Mouse (Mus musculus): ENCODE measurements around the gene Cds2. TPM values are rescaled to one million over a fixed set of nuclear protein-coding genes. Genes with fewer than 3 reads are reported as not detected.
A peak's percentile ranks its signal among the peaks of the same experiment; 100 is the strongest.

Cds2 gene
- polyA plus RNA-seq, 1 experiment, result 57.8 TPM

DNA sequence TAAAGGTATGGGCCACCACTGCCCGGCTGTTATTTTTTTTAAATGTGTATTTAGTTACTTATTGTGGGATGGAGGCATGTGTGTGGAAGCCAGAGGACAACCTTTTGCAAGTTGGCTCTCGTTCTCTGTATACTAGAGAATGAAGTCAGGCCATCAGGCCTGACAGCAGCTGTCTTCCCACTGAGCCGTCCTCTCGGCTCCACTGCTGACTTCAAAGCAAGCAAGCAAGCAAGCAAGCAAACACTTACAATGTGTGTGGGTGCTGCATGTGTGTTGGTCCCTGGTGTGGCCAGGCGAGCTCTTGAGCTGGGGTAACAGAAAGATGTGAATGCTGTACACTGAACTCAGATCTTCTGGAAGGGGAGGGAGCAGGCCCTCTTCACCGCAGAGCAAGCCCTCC lies 27.9 kb downstream of the Cds2 start:
- TF ChIP-seq POLR2A (IDR thresholded peaks at IDR 0.05; ENCODE audit: borderline replicate concordance, low read depth, low read length) (no peak), CTCF (IDR thresholded peaks at IDR 0.05; ENCODE audit: low read depth, low read length) (no peak)
- Histone ChIP-seq H3K4me3 (ENCODE audit: insufficient read depth, low read length) (no peak overlapping the region), H3K27ac (ENCODE audit: insufficient read depth, low read depth, low read length) (no peak overlapping the region), H3K4me1 (ENCODE audit: control insufficient read depth, insufficient read depth, low read length) (peaks cover 24% of the 10 kb centered on the region)

DNA sequence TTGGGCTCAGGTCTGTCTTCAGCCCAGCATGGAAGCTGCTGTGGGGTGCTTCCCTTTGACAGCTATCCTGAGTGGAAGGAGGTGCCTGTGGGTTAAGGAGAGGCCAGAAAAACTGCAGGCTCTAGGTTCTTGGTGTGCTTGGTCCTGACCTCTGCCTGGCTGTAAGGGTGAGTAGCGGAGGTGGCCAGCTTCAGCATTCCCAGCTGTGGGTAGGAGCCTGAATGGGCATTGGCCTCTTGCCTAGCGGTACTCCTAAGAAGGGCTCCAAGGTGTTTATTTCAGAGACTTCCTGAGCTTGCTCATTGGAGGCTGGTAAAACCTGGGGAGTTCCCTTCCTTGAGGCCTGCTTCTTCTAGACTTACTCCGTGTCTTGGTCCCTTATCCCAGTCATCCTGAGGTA lies 28.3 kb downstream of the Cds2 start:
- TF ChIP-seq CTCF (IDR thresholded peaks at IDR 0.05; ENCODE audit: low read depth, low read length) (no peak), POLR2A (IDR thresholded peaks at IDR 0.05; ENCODE audit: borderline replicate concordance, low read depth, low read length) (no peak)
- peaks cover 21% of the 10 kb centered on the region for H3K4me1 ChIP-seq (ENCODE audit: control insufficient read depth, insufficient read depth, low read length)
- H3K4me3 ChIP-seq (ENCODE audit: insufficient read depth, low read length), result no peak overlapping the region
- H3K27ac ChIP-seq (ENCODE audit: insufficient read depth, low read depth, low read length), result no peak overlapping the region

DNA sequence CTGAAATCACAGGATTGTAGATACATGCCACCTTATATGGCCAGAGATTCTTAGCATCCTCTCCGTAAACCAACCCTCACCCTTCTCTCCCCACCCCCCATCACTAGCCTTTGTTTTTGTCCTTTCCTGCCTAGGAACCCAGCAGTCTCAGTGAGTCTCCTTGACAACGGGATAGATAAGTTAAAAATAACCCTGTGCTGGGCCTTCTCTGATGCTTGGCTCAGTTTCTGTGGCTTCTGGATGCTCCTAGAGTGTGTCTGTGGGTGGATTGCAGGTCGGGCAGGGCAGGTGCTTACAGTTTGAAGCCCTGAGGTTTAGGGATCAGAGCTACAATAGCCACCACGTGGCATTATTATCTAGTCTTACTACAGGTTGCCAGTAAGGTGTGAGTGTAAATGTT lies 29.1 kb downstream of the Cds2 start:
- Histone ChIP-seq H3K4me1 (ENCODE audit: control insufficient read depth, insufficient read depth, low read length) (peaks cover 17% of the 10 kb centered on the region), H3K4me3 (ENCODE audit: insufficient read depth, low read length) (no peak overlapping the region), H3K27ac (ENCODE audit: insufficient read depth, low read depth, low read length) (no peak overlapping the region)
- TF ChIP-seq CTCF (IDR thresholded peaks at IDR 0.05; ENCODE audit: low read depth, low read length), result no peak
- TF ChIP-seq POLR2A (IDR thresholded peaks at IDR 0.05; ENCODE audit: borderline replicate concordance, low read depth, low read length), result no peak

DNA sequence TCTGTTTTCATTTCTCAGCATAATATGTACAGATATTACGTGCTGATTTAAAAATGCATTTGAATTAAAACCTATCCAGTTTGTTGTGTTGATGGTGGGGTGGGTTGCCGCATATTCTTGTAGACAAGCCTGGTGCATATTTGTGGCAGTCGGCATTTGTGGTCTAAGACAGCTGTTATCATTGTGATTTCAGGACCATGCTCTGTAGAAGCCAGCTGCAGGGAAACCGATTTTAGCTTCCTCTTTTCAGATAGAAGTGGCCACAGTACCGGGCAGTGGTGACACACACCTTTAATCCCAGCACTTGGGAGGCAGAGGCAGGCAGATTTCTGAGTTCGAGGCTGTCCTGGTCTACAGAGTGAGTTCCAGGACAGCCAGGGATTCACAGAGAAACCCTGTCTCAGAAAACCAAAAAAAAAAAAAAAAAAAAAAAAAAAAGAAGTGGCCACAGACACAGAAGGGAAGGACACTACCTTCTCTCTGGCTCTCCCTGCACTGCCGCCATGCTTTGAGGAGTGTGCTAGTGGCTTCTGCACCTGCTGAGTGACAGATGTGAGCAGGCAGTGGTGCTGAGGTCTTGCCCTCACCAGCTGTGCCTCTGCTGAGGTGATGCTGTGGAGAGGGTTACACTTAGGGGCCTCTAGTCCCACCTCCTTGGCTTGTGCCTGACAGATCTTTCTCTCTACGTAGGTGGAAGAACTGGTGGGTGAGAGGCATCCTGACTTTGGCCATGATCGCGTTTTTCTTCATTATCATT lies 30.9 kb downstream of the Cds2 start:
- Histone ChIP-seq H3K4me3 (ENCODE audit: insufficient read depth, low read length) (no peak overlapping the region), H3K27ac (ENCODE audit: insufficient read depth, low read depth, low read length) (no peak overlapping the region), H3K4me1 (ENCODE audit: control insufficient read depth, insufficient read depth, low read length) (peaks cover 17% of the 10 kb centered on the region)
- TF ChIP-seq CTCF (IDR thresholded peaks at IDR 0.05; ENCODE audit: low read depth, low read length) (no peak), POLR2A (IDR thresholded peaks at IDR 0.05; ENCODE audit: borderline replicate concordance, low read depth, low read length) (no peak)

GRCm38 (mm10) chr2:132298250-132298649 lies 35.3 kb downstream of the Cds2 start:
- TF ChIP-seq CTCF (IDR thresholded peaks at IDR 0.05; ENCODE audit: low read depth, low read length), result no peak
- TF ChIP-seq POLR2A (IDR thresholded peaks at IDR 0.05; ENCODE audit: borderline replicate concordance, low read depth, low read length), result no peak
- no peak overlapping the region for H3K27ac ChIP-seq (ENCODE audit: insufficient read depth, low read depth, low read length)
- H3K4me3 ChIP-seq (ENCODE audit: insufficient read depth, low read length), result no peak overlapping the region
- peaks cover 4% of the 10 kb centered on the region for H3K4me1 ChIP-seq (ENCODE audit: control insufficient read depth, insufficient read depth, low read length)

DNA sequence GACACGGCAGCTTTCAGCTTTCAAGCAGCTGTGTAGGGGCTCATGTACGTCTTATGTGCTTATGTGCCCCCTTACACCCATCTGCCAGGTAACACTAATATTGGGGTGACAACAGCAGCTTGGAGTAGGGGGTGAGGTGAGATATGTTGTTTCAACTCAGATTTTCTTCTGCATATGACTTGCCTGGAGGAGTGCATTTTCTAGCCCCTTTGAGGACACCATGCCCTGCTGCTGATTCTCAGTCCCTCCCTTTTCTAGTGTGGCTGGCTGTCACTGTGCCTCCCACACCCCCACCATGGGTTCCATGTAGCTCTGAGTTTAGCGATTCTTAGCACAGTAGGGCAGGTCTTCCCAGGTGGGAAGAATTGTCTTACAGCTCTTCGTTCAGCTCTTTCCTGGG lies 38.5 kb downstream of the Cds2 start:
- TF ChIP-seq POLR2A (IDR thresholded peaks at IDR 0.05; ENCODE audit: borderline replicate concordance, low read depth, low read length) (no peak), CTCF (IDR thresholded peaks at IDR 0.05; ENCODE audit: low read depth, low read length) (no peak)

GRCm38 (mm10) chr2:132305165-132305564 lies 42.2 kb downstream of the Cds2 start:
- H3K4me3 ChIP-seq (ENCODE audit: insufficient read depth, low read length), result no peak overlapping the region
- TF ChIP-seq POLR2A (IDR thresholded peaks at IDR 0.05; ENCODE audit: borderline replicate concordance, low read depth, low read length) (no peak), CTCF (IDR thresholded peaks at IDR 0.05; ENCODE audit: low read depth, low read length) (no peak)
- H3K27ac ChIP-seq (ENCODE audit: insufficient read depth, low read depth, low read length), result no peak overlapping the region
- H3K4me1 ChIP-seq (ENCODE audit: control insufficient read depth, insufficient read depth, low read length), result no peaks in the 10 kb centered on the region

More for the DNA sequence above, 38.5 kb downstream of the Cds2 start:
- no peak overlapping the region for H3K27ac ChIP-seq (ENCODE audit: insufficient read depth, low read depth, low read length)
- H3K4me1 ChIP-seq (ENCODE audit: control insufficient read depth, insufficient read depth, low read length), result no peaks in the 10 kb centered on the region
- H3K4me3 ChIP-seq (ENCODE audit: insufficient read depth, low read length), result no peak overlapping the region

DNA sequence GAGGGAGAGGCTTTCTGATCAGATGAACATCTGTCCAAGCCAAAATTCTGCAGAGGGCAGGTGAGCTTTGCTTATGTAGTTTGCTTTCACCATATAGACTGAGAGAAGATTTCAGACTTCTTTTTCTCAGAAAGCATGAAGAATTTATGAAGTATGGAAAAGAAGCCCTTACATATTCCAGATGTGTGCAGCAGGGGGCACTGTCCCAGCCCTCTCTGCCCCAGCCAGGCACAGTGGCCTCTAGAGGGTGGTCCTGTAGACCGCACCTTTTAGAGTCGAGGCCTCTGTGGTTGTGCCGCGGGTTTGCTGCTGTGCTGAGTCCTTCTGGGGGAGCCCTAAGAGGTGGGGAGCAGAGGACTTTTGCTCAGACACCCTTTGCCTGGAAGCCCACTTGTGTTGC lies 43.0 kb downstream of the Cds2 start:
- Histone ChIP-seq H3K27ac (ENCODE audit: insufficient read depth, low read depth, low read length) (no peak overlapping the region), H3K4me3 (ENCODE audit: insufficient read depth, low read length) (no peak overlapping the region), H3K4me1 (ENCODE audit: control insufficient read depth, insufficient read depth, low read length) (no peaks in the 10 kb centered on the region)
- TF ChIP-seq CTCF (IDR thresholded peaks at IDR 0.05; ENCODE audit: low read depth, low read length) (peak; percentile 67), POLR2A (IDR thresholded peaks at IDR 0.05; ENCODE audit: borderline replicate concordance, low read depth, low read length) (no peak)

- H3K4me3 ChIP-seq (ENCODE audit: insufficient read depth, low read length), result no peak overlapping the region
- no peak overlapping the region for H3K27ac ChIP-seq (ENCODE audit: insufficient read depth, low read depth, low read length)
- H3K4me1 ChIP-seq (ENCODE audit: control insufficient read depth, insufficient read depth, low read length), result no peaks in the 10 kb centered on the region
- TF ChIP-seq CTCF (IDR thresholded peaks at IDR 0.05; ENCODE audit: low read depth, low read length) (no peak), POLR2A (IDR thresholded peaks at IDR 0.05; ENCODE audit: borderline replicate concordance, low read depth, low read length) (no peak)
These were observed 44.4 kb downstream of the Cds2 start for GRCm38 (mm10) chr2:132307213-132307843.

- no peak for TF ChIP-seq CTCF (IDR thresholded peaks at IDR 0.05; ENCODE audit: low read depth, low read length)
- no peak for TF ChIP-seq POLR2A (IDR thresholded peaks at IDR 0.05; ENCODE audit: borderline replicate concordance, low read depth, low read length)
- Histone ChIP-seq H3K4me1 (ENCODE audit: control insufficient read depth, insufficient read depth, low read length) (no peaks in the 10 kb centered on the region), H3K4me3 (ENCODE audit: insufficient read depth, low read length) (no peak overlapping the region), H3K27ac (ENCODE audit: insufficient read depth, low read depth, low read length) (no peak overlapping the region)
These were observed 45.9 kb downstream of the Cds2 start for GRCm38 (mm10) chr2:132308829-132309228.

Data from bone marrow macrophage, adult 2 months (primary cell).